Comparison of ENCODE assay signal across 13 mouse cellular contexts in genomic region chr13:99647661-99648204, GRCm38 (mm10).
DNase-seq lines count a peak whose midpoint lies in the region; ATAC-seq and TF ChIP-seq lines count a peak whose summit lies in the region.
"Had no signal": no experiment of that assay in that cellular context is flagged by ENCODE, and none has a peak within 500 bp of the region (broad histone marks: within the 10 kb centered on the region; RNA-seq: fewer than 3 reads in every experiment).

No protein-coding gene starts in this region.

- H3K4me1 ChIP-seq in cerebellum, adult 2 months (ENCODE audit: control insufficient read depth, insufficient read depth, low read length) = peaks cover 12% of the 10 kb centered on the region
- H3K4me1 ChIP-seq in hindbrain, embryonic 16.5 days (ENCODE audit: control insufficient read depth, insufficient read depth, low read depth, low read length) = peaks cover 6% of the 10 kb centered on the region
- peaks cover 20% of the 10 kb centered on the region for H3K4me1 ChIP-seq in hindbrain, embryonic 14.5 days (replicated peaks; ENCODE audit: control insufficient read depth, insufficient read depth, low read length)
- H3K4me1 ChIP-seq in embryonic facial prominence, embryonic 10.5 days = peaks cover 15% of the 10 kb centered on the region
- H3K4me1 ChIP-seq: liver, embryonic 13.5 days had no signal

- H3K9me3 ChIP-seq in hindbrain, embryonic 16.5 days (ENCODE audit: control insufficient read depth, low read length) = no peaks in the 10 kb centered on the region
- H3K9me3 ChIP-seq in hindbrain, embryonic 14.5 days (ENCODE audit: control insufficient read depth, low read length) = no peaks in the 10 kb centered on the region
- H3K9me3 ChIP-seq in embryonic facial prominence, embryonic 10.5 days = no peaks in the 10 kb centered on the region
- H3K9me3 ChIP-seq: liver, embryonic 13.5 days; midbrain, embryonic 12.5 days had no signal

- H3K4me3 ChIP-seq in cerebellum, adult 2 months (replicated peaks; ENCODE audit: insufficient read depth, low read depth, low read length) = no peak overlapping the region
- no peak overlapping the region for H3K4me3 ChIP-seq in hindbrain, embryonic 16.5 days (ENCODE audit: low read length)
- H3K4me3 ChIP-seq in hindbrain, embryonic 14.5 days (replicated peaks; ENCODE audit: low read length) = no peak overlapping the region
- no peak overlapping the region for H3K4me3 ChIP-seq in embryonic facial prominence, embryonic 10.5 days
- H3K4me3 ChIP-seq: gastrocnemius, adult 2 months; liver, embryonic 13.5 days; midbrain, embryonic 12.5 days had no signal

- DNase-seq in cerebellum, adult 9-11 months = peak; percentile 22
- no peak for DNase-seq in cerebellum, adult 2 months
- no peak for DNase-seq in hindbrain, embryonic 14.5 days (ENCODE audit: low spot score)
- DNase-seq in MN1 (ENCODE audit: low spot score) = peak; percentile 82
- peak; percentile 6 for DNase-seq in embryonic facial prominence, embryonic 10.5 days (ENCODE audit: low spot score)
- no peak for DNase-seq in gastrocnemius, postnatal 4 days (ENCODE audit: low spot score in 2 of 2)
- DNase-seq in urinary bladder, postnatal 25 days (ENCODE audit: low spot score) = no peak
- DNase-seq: gastrocnemius, adult 2 months; liver, embryonic 13.5 days; right cerebral cortex, postnatal 25 days had no signal

- no peaks in the 10 kb centered on the region for H3K27me3 ChIP-seq in cerebellum, adult 2 months (ENCODE audit: control insufficient read depth, insufficient read depth, low read length)
- H3K27me3 ChIP-seq in hindbrain, embryonic 16.5 days (replicated peaks; ENCODE audit: control insufficient read depth, insufficient read depth, low read length) = no peaks in the 10 kb centered on the region
- H3K27me3 ChIP-seq in hindbrain, embryonic 14.5 days (ENCODE audit: control insufficient read depth, insufficient read depth, low read length) = no peaks in the 10 kb centered on the region
- H3K27me3 ChIP-seq in embryonic facial prominence, embryonic 10.5 days (replicated peaks; ENCODE audit: low read depth, poor library complexity, severe bottlenecking) = no peaks in the 10 kb centered on the region
- H3K27me3 ChIP-seq: liver, embryonic 13.5 days; midbrain, embryonic 12.5 days had no signal

- TF ChIP-seq POLR2A in cerebellum, adult 2 months (IDR thresholded peaks at IDR 0.05; ENCODE audit: borderline replicate concordance, insufficient read depth, low read length) = no peak

- WGBS in cerebellum, adult 2 months = 16% methylated on average over 6 of the region's 6 CpGs
- WGBS in hindbrain, embryonic 16.5 days = 58% methylated on average over 6 of the region's 6 CpGs
- 69% methylated on average over 6 of the region's 6 CpGs for WGBS in hindbrain, embryonic 14.5 days
- WGBS in embryonic facial prominence, embryonic 10.5 days = 81% methylated on average over 6 of the region's 6 CpGs

- no peaks in the 10 kb centered on the region for H3K36me3 ChIP-seq in hindbrain, embryonic 16.5 days (ENCODE audit: control insufficient read depth, insufficient read depth, low read length)
- H3K36me3 ChIP-seq in hindbrain, embryonic 14.5 days (replicated peaks; ENCODE audit: control insufficient read depth, insufficient read depth) = no peaks in the 10 kb centered on the region
- no peaks in the 10 kb centered on the region for H3K36me3 ChIP-seq in embryonic facial prominence, embryonic 10.5 days (replicated peaks)
- H3K36me3 ChIP-seq: liver, embryonic 13.5 days; midbrain, embryonic 12.5 days had no signal

- no peak overlapping the region for H3K27ac ChIP-seq in cerebellum, adult 2 months (ENCODE audit: insufficient read depth, low read length)
- H3K27ac ChIP-seq in hindbrain, embryonic 16.5 days (ENCODE audit: low read depth, low read length) = peak overlapping the region; percentile 19; the same call in 1 of the 2 replicates
- H3K27ac ChIP-seq in hindbrain, embryonic 14.5 days = no peak overlapping the region
- no peak overlapping the region for H3K27ac ChIP-seq in embryonic facial prominence, embryonic 10.5 days (replicated peaks)
- H3K27ac ChIP-seq: gastrocnemius, adult 2 months; liver, embryonic 13.5 days; midbrain, embryonic 12.5 days had no signal

- no peak overlapping the region for H3K4me2 ChIP-seq in hindbrain, embryonic 16.5 days (ENCODE audit: low read length)
- H3K4me2 ChIP-seq in hindbrain, embryonic 14.5 days (replicated peaks) = no peak overlapping the region
- H3K4me2 ChIP-seq: liver, embryonic 13.5 days; midbrain, embryonic 12.5 days had no signal

- TF ChIP-seq CTCF in cerebellum, adult 2 months (IDR thresholded peaks at IDR 0.05; ENCODE audit: borderline replicate concordance, insufficient read depth, low read depth, low read length) = no peak

- no peak overlapping the region for H3K9ac ChIP-seq in hindbrain, embryonic 16.5 days (ENCODE audit: low read depth, low read length)
- no peak overlapping the region for H3K9ac ChIP-seq in hindbrain, embryonic 14.5 days
- H3K9ac ChIP-seq: liver, embryonic 13.5 days; midbrain, embryonic 12.5 days had no signal

- no peak for ATAC-seq in hindbrain, embryonic 16.5 days
- no peak for ATAC-seq in hindbrain, embryonic 14.5 days (ENCODE audit: low FRiP score)
- ATAC-seq: intestine, postnatal 0 days had no signal

Comparison
In these comparisons a context has a peak if more than half of its experiments do, and no peak if none do; other contexts are left out.
1. DNase-seq: peak in cerebellum, adult 9-11 months (single experiment), MN1 (single experiment) and embryonic facial prominence, embryonic 10.5 days (single experiment); none in cerebellum, adult 2 months (0 of 2), hindbrain, embryonic 14.5 days (single experiment), gastrocnemius, postnatal 4 days (0 of 2) and urinary bladder, postnatal 25 days (single experiment).